Mouse (Mus musculus) megakaryocyte, embryonic 14.5 days (primary cell): ENCODE measurements around the gene Ifitm3. TPM values are rescaled to one million over a fixed set of nuclear protein-coding genes. Genes with fewer than 3 reads are reported as not detected.

Source experiments
- H3K27me3 ChIP-seq: replicated peaks from 2 replicates; pipeline ENCODE3; 2012; ENCODE audit warnings: inconsistent platforms
- H3K36me3 ChIP-seq: replicated peaks from 2 replicates; pipeline ENCODE3; 2012; ENCODE audit warnings: low read length, inconsistent platforms, mixed read lengths
- H3K4me1 ChIP-seq: 2 replicates; pipeline ENCODE4 v1.6.1; 2012; ENCODE audit warnings: inconsistent platforms
- H3K4me3 ChIP-seq: replicated peaks from 2 replicates; pipeline ENCODE3; 2012; ENCODE audit warnings: moderate library complexity, mild to moderate bottlenecking, inconsistent platforms
- H3K9me3 ChIP-seq: 2 replicates; pipeline ENCODE4 v1.6.1; 2012; ENCODE audit warnings: inconsistent platforms
- FLI1 ChIP-seq: IDR thresholded peaks from 2 replicates; pipeline ENCODE4 v1.6.1; 2012; ENCODE audit warnings: low read length, inconsistent platforms, mixed read lengths
- GATA1 ChIP-seq: IDR thresholded peaks from 3 replicates; pipeline ENCODE4 v1.6.1; 2012; ENCODE audit warnings: mixed read lengths, low read length, inconsistent platforms, borderline replicate concordance
- polyA plus RNA-seq: library from polyadenylated mRNA; stranded (reverse); fragments of >175 nt; gene quantifications from 2 replicates; pipeline ENCODE4 v1.2.3, GENCODE M21; 2012; ENCODE audit warnings: low replicate concordance; ENCODE audit not compliant: insufficient read depth

Gene Ifitm3
- polyA plus RNA-seq, 1 experiment = 151 TPM

- no peaks in the 10 kb centered on the region for H3K36me3 ChIP-seq
- H3K9me3 ChIP-seq = no peaks in the 10 kb centered on the region
- TF ChIP-seq GATA1 = no peak
- TF ChIP-seq FLI1 = no peak
- no peaks in the 10 kb centered on the region for H3K27me3 ChIP-seq
- peak overlapping the region; percentile 38 for H3K4me3 ChIP-seq
- peaks cover 68% of the 10 kb centered on the region for H3K4me1 ChIP-seq
Observed at GRCm38 (mm10) chr7:140960026-140960425, 50.5 kb downstream of the Ifitm3 start.

Other genes with a start within 250 kb of the Ifitm3 start
- gene Cyp2e1, start 247.0 kb downstream of the Ifitm3 start, polyA plus RNA-seq = not detected in 2 replicates
- 0.38 TPM in 1 of 2 replicates, not detected in the other for gene Syce1, start 222.9 kb downstream of the Ifitm3 start, polyA plus RNA-seq
- gene Zfp941, start 188.6 kb downstream of the Ifitm3 start, polyA plus RNA-seq = 1.8 TPM in 1 of 2 replicates, not detected in the other
- gene Urah, start 175.8 kb downstream of the Ifitm3 start, polyA plus RNA-seq = not detected in 2 replicates
- 1.1 TPM in 1 of 2 replicates, not detected in the other for gene Scgb1c1, start 165.2 kb downstream of the Ifitm3 start, polyA plus RNA-seq
- gene Odf3, start 163.0 kb downstream of the Ifitm3 start, polyA plus RNA-seq = 0.13 TPM in 1 of 2 replicates, not detected in the other
- gene Gm45785, start 154.4 kb downstream of the Ifitm3 start, polyA plus RNA-seq = not detected in 2 replicates
- gene Ric8a, start 153.8 kb downstream of the Ifitm3 start, polyA plus RNA-seq = 57.2 and 112 TPM in 2 replicates
- 4.0 and 23.4 TPM in 2 replicates for gene Bet1l, start 153.2 kb downstream of the Ifitm3 start, polyA plus RNA-seq
- 16.6 and 130 TPM in 2 replicates for gene Psmd13, start 128.8 kb downstream of the Ifitm3 start, polyA plus RNA-seq
- 25.1 and 60.6 TPM in 2 replicates for gene Sirt3, start 128.5 kb downstream of the Ifitm3 start, polyA plus RNA-seq
- gene Cox8b, start 110.3 kb downstream of the Ifitm3 start, polyA plus RNA-seq = not detected in 2 replicates
- 18.0 and 21.3 TPM in 2 replicates for gene Nlrp6, start 89.9 kb downstream of the Ifitm3 start, polyA plus RNA-seq
- 6.6 and 7.4 TPM in 2 replicates for gene Pgghg, start 69.4 kb downstream of the Ifitm3 start, polyA plus RNA-seq
- not detected in 2 replicates for gene Ifitm5, start 60.5 kb downstream of the Ifitm3 start, polyA plus RNA-seq
- not detected in 2 replicates for gene Gm45717, start 54.8 kb downstream of the Ifitm3 start, polyA plus RNA-seq
- 93.8 and 722 TPM in 2 replicates for gene Ifitm2, start 54.8 kb downstream of the Ifitm3 start, polyA plus RNA-seq
- gene Ifitm1, start 43.5 kb downstream of the Ifitm3 start, polyA plus RNA-seq = 27.5 and 76.2 TPM in 2 replicates
- 0.91 TPM in 1 of 2 replicates, not detected in the other for gene Ifitm6, start 7.2 kb upstream of the Ifitm3 start, polyA plus RNA-seq
- gene Gm17387, start 18.4 kb upstream of the Ifitm3 start, polyA plus RNA-seq = not detected in 2 replicates
- gene B4galnt4, start 50.3 kb upstream of the Ifitm3 start, polyA plus RNA-seq = 11.5 and 17.3 TPM in 2 replicates
- gene Pkp3, start 67.4 kb upstream of the Ifitm3 start, polyA plus RNA-seq = 2.5 and 3.0 TPM in 2 replicates
- 41.8 and 92.9 TPM in 2 replicates for gene Sigirr, start 89.8 kb upstream of the Ifitm3 start, polyA plus RNA-seq
- not detected in 2 replicates for gene Ano9, start 107.0 kb upstream of the Ifitm3 start, polyA plus RNA-seq
- gene Ptdss2, start 111.6 kb upstream of the Ifitm3 start, polyA plus RNA-seq = 32.9 and 81.5 TPM in 2 replicates
- 26.5 and 43.0 TPM in 2 replicates for gene Rnh1, start 162.1 kb upstream of the Ifitm3 start, polyA plus RNA-seq
- gene Hras, start 183.2 kb upstream of the Ifitm3 start, polyA plus RNA-seq = 51.3 and 84.0 TPM in 2 replicates
- 12.2 and 18.5 TPM in 2 replicates for gene Lrrc56, start 183.4 kb upstream of the Ifitm3 start, polyA plus RNA-seq
- 0.57 TPM in 1 of 2 replicates, not detected in the other for gene Lmntd2, start 203.3 kb upstream of the Ifitm3 start, polyA plus RNA-seq
- 3.6 and 11.1 TPM in 2 replicates for gene Rassf7, start 205.1 kb upstream of the Ifitm3 start, polyA plus RNA-seq
- gene Phrf1, start 218.0 kb upstream of the Ifitm3 start, polyA plus RNA-seq = 82.9 and 114 TPM in 2 replicates